Mouse (Mus musculus) frontal cortex, postnatal 25 days (tissue): ENCODE data around the gene Zfp60.

ENCODE experiments used
- DNase-seq, 2 experiments: peaks; one replicate each; pipeline ENCODE4 v3.0.0; 2022; ENCODE audit warnings: low spot score in 2 of 2

Gene Zfp60

DNA sequence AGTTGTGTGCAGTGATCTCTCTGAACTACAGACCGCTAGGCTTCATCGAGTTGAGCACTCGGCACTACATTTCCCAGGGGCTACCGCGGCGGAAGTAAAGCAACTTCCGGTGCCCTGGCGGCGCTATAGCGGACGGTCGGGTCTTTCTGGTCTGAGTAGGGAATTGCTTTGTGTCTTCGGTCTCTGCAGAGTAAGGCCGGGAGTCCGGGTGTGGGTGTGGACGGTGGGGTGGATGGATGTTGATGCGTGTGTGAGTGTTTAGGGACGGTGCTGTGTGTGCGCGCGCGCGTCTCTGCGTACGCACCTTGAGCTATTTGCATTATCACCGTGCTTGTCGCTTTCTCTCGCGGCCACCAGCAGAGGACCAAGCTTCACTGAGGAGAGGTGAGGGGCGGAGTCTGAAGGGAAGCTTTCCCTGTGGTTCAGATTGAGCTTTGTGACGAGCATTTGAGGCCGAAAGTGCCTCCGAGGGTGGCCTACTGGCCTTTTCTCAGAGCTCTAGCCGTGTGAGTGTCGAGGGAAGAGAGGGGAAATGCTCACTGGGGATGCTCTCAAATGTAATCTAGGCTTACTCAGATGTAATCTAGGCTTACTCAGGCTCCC, at the start of gene Zfp60:
Zfp60 (plus strand) TSS at position 109 of the 603 bp plus-strand sequence.
- DNase-seq, result peak; percentile 76 to 79

- no peak for DNase-seq
Observed at GRCm38 (mm10) chr7:27683218-27683617, 48.0 kb upstream of the Zfp60 start.

DNA sequence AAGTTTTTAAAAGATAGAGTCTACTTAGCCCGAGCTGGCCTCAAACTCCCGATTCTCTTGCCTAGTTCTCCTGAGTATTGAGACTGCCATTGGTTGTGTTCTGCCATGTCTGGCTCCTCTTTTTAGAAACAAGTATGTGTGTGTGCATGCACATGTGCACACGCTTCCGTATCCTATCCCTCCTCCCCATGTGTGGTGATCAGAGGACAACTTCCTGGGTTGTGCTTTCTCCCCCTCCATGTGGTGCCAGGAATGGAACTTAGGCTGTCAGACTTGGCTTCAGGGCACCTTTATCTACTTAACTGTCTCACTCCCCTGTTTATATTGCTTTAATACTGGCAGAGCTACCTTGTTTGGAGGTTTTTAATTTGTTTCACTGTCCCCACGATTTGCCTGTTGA, 46.0 kb upstream of the Zfp60 start:
- no peak for DNase-seq

GRCm38 (mm10) chr7:27685681-27686080, 45.5 kb upstream of the Zfp60 start:
- DNase-seq, result no peak

DNA sequence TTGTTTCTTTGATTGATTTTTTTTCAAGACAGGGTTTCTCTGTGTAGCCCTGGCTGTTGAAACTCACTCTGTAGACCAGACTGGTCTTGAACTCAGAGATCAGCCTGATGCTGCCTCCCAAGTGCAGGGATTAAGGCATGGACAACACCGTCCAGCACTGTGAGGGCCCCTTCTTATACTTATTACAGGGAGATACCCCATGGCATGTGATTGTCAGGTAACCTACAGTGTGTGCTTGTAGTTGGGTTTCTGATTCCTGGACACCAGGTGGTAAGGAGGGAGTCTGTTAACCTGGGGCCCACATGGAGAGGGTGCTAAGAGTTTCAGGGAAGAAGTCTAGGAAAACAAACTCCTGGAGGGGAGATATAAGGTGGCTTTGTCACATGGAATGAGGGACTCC, 44.1 kb upstream of the Zfp60 start:
- no peak for DNase-seq

DNA sequence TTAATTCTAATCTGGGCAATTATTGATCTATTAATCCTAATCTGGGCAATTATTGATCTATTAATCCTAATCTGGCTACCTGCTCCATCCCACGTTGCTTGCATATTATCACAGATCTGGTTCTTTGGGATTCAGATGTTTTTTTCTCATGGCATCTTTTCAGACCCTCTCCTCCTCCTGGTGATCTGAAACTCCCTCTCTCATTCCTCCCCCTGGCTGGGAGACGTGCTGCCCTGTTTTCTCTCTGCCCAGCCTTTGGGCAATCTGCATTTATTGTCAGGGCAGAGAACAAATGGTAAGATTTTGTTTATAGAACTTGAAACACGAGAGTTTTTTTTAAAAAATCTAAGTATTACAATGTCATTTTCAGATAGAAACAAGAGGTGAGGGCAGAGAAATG, 43.4 kb upstream of the Zfp60 start:
- DNase-seq, result no peak

DNA sequence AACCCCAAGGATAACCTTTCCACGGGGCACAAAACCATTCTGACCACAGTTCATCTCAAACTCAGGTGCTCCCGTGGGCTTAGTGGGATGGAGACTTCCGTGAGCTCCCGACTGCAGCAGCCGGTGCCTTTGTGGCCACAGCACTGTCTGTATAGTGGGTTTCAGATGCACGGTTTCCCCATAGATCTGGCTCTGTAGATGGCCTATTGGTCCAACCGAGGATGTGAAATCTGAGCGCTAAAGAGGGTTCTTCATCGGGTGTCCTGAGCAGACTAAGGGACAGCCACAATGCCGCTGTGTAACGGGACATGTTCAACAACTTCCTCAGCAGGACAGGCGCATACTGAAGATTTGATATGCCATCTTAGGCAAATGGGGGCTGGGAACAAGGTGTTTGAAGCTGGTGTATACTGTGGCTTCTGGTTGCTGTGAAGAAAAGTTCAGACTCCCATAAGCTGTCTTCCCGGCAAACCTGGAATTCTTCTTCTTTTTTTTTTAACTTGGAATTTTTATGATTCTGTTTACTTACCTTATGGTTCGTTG, 42.9 kb upstream of the Zfp60 start:
- no peak for DNase-seq

DNA sequence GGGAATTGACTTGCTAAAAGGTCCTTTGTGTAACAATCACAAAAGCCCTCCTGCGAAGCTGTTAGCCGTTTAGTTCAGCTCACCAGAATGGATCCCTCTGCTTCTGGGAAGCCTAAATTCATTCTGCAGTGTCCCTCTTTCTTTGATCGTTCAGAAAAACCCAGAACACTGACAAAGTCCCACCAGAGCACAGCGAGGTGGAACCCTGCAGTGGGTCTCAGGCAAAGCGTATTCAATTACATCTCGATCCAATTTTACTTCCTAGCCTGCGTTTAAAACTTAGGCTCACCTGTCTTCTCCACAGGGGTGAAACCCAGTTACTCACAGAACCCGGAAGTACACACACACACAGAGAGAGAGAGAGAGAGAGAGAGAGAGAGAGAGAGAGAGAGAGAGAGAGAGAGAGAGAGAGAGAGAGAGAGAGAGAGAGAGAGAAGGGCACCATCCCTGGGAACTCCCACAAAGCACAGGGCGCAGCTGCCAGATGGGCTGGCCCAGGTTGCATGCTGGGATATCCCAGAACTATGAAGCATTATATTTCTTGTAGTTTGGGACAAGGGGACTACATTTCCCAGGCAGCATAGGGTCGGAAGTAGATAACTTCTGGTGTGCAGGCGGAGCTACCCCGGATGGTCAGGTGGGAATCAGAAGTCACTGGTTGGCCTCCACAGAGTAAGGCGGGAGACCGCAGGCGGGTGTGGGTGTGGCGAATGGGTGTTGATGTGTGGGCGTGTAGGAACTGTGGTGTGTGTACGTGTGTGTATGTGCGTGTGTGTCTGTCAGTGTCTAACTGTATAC, 42.2 kb upstream of the Zfp60 start, which contains the start of gene Zfp607b:
Zfp607b (plus strand) TSS at position 526 of the 798 bp plus-strand sequence.
- DNase-seq, result peak; percentile 82 to 87

DNA sequence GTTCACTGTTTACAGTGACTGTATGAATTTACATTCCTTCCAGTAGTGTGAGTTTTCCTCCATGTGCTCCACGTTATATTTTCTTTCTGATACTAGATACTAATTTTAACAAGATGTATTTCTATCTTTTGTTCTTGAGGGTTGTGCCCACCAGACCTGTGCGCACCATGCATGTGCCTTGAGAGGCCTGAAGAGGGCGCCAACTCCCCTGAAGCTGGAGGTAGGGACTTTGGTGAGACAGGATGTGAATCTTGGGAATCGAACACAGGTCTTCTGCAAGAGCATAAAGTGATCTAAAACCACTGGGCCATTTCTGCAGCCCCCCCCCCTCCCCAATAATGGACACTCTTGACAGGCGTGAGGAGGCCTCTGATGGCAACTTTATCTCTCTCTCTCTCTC, 40.1 kb upstream of the Zfp60 start:
- DNase-seq, result no peak

DNA sequence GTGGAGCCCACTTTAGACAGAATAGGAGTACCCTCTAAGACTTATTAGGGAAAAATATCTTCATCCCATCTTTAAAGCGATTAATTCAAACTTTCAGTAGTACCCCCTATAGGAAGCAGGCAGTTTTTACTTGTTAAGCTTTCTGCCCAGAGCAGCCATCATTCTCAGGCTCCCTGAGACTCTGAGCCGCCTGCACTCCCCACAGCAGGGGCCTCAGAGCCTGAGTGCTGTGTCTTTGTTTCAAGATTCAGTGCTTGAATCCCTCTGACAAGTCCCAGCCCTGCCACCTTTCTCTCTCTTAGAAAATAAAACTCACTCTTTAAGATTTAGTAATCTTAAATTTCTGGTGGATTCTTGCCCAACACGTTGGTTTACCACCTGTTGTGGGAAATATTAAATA, 34.5 kb upstream of the Zfp60 start:
- no peak for DNase-seq

DNA sequence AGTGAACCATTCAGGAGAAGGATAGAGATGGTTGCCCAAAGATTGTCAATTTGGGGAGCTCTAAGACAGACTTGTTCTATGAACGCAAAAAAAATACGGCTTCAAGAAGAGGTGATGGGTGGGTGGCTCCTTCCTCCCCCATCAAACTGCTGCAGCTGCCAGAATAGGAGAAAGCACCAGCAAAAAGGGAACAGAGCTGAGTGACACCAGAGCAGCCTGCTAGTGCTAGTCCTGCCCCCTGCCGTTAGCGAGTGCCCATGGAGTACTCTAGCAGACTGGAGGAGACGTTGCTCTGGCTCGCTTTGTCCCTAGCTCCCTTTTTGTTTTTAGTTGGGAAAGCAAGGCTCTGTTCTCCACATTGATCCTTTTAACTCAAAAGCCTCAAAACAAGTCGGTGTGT, 20.8 kb upstream of the Zfp60 start:
- no peak for DNase-seq

GRCm38 (mm10) chr7:27721951-27722350, 9.2 kb upstream of the Zfp60 start:
- DNase-seq, result no peak

DNA sequence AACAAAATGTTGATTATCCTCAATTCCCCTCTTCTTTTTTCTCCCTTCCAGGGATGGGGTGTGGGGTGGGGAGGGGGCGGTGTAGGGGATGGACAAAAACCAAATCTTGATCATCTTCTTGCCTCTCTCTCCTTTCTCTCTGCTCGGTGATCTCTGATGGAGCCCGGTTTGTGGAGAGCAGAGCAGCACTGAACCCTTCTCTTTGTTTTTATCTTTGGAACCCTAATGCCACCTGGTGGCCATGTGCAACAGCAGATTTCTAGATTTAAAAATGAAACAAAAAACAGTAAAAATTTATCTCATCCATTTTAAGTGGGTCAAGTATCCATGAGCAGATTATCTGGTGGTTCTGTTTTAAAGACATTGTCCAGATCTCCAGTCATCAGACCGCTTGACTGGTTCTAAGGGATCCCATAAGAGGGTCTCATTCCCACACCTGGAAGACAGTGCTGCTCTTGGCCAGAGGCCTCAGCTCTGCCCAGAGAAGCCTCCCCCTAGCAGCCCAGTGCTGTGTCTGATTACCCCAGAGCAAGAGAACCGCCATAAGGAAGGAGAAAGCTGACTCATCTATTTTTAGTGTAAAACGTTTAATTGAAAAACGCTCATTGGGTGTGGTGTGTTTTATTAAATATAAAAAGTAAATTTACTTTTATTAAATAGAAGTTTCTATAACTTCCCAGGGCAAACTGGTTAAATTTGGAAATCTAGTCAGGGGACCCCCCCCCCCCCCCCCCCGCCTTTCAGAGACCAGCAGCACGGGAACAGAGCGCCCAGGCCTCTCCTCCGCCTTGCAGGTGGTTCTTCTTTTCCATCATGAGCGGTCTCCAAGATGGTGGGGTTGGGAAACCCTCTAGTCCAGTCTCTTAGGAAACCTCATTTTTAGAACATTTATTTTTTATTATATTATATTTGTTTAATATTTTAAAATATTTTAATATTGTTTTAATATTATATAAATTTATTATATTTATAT, 5.3 kb upstream of the Zfp60 start:
- DNase-seq, result no peak

DNA sequence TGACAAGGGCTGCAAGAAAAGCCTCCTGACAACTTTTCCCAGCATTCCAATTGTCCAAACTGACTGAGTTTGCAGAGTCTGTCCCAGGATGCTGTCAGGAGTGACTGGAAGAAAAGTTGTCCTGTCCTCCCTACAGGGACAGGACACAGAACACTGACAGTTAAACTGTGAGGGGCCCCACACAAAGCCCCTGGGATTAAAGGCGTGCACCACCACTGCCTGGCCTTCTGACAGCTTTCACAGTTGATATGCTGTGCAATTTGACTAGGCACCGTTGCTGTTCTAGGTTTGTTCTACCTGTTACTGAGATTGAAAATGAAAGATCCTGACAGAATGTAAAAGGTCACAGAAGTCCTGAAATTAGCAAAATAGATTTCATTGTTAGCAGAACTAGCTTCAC, 3.7 kb upstream of the Zfp60 start:
- DNase-seq, result no peak

- DNase-seq, result no peak
Observed at GRCm38 (mm10) chr7:27731946-27732345, 757 bp downstream of the Zfp60 start.

GRCm38 (mm10) chr7:27732508-27732907, 1.3 kb downstream of the Zfp60 start:
- DNase-seq, result no peak

DNA sequence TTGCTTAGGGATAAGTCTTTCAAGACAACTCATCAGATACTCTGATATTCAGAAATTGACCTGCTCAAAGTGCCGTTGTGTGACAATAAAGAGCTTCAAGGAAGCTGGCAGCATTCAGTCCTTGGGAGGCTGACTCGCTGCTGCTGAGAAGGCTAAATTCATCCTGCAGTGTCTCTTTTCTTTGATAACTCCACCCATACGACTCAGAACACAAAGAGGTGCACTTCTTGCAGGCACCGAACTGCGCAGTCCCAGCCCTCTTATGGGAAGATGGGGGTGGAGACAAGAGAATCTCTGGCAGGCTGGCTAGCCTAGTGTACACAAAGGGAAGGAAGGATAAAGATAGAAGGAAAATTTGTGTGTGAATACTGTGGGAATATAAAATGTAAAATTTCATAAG, 4.3 kb downstream of the Zfp60 start:
- DNase-seq, result no peak

- no peak for DNase-seq
Observed at GRCm38 (mm10) chr7:27756351-27757047, 25.3 kb downstream of the Zfp60 start.

DNA sequence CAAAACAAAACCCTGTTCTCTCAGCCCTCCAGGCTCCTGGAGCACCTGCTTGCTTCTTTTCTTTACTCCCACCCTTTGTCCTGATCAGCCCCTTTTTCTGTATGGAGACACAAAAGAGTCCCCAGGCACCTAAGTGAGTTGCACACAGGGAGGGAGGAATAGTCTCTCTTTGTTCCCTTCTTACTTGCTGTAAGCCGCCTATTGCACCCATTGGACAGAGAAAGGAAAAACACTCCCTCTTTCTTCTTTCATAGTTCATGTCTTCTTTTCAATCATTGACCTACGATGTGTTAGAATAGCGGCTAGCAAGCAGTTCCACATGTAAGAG, 25.8 kb downstream of the Zfp60 start:
- no peak for DNase-seq

DNA sequence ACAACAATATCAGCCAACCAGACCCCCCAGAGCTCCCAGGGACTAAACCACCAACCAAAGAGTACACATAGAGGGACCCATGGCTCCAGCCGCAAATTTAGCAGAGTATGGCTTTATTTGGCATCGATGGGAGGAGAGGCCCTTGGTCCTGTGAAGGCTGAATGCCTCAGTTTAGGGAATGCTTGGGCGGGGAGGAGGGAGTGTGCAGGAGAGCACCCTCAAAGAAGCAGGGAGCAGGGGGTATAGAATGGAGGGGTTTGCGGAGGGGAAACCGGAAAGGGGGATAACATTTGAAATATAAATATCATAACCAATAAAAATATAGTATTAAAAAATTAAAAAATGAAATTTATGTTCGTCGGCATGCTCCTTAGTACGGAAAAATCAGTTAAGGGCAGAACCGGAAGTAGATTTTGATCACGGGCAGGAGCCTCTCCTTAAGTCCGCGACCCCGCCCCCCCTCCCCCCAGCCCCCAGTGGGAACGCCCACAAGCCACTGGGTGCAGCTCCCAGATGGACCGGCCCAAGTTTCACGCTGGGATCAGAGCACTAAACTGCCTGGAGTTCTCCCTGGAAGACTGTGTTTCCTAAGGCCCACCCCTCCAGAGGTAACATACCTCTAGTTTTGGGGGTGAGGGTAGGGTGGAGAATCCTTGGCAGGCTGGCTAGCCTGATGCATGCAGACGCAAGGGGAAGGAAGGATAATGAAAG, 34.1 kb downstream of the Zfp60 start:
- DNase-seq, result no peak

DNA sequence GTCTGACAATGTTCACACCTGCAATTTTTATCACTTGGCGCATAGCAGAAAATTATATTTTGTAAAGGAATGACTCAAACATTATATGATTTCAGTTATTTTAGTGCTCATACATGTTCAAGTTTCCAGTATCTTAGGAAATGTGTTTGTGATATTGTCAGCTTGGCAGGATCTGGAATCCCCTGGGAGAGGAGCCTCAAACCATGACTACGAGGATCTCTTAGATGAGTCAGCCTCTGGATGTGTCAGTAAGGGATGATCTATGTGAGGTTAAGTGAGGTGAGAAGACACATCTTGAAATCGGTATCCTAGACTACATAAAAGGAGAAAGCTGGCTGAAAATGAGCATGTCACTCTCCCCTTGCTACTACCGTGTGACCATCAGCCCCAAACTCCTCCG, 58.1 kb downstream of the Zfp60 start:
- no peak for DNase-seq
